Mouse (Mus musculus) lung, postnatal 0 days (tissue): ENCODE results near the gene Chd9. TPM values are rescaled to one million over a fixed set of nuclear protein-coding genes. Genes with fewer than 3 reads are reported as not detected.

Experiments
- ATAC-seq: fragments of 200-750 bp; cut with Nextera tagmentation; 2 replicates; pipeline ENCODE4 v1.8.0; 2017; ENCODE audit warnings: moderate library complexity
- DNase-seq: peaks from one replicate; pipeline ENCODE4 v3.0.0-alpha.2; 2016; ENCODE audit warnings: low spot score
- H3K27ac ChIP-seq: fragments of 300-500 bp; sonication (generic); 2 replicates; pipeline ENCODE4 v1.5.1; 2014; ENCODE audit warnings: antibody characterized with exemption, mild to moderate bottlenecking, low read length, mixed read lengths
- H3K27me3 ChIP-seq: fragments of 300-500 bp; sonication (generic); replicated peaks from 2 replicates; pipeline ENCODE4 v1.6.1; 2014; ENCODE audit warnings: low read length, mixed read lengths; ENCODE audit not compliant: insufficient read depth
- H3K36me3 ChIP-seq: fragments of 300-500 bp; sonication (generic); 2 replicates; pipeline ENCODE4 v1.6.1; 2014; ENCODE audit warnings: low read length, mixed read lengths; ENCODE audit not compliant: insufficient read depth
- H3K4me1 ChIP-seq: fragments of 300-500 bp; sonication (generic); 2 replicates; pipeline ENCODE4 v1.6.1; 2014; ENCODE audit warnings: antibody characterized with exemption, low read depth, low read length, mixed read lengths; ENCODE audit not compliant: insufficient read depth
- H3K4me2 ChIP-seq: fragments of 300-500 bp; sonication (generic); replicated peaks from 2 replicates; pipeline ENCODE4 v1.6.1; 2014; ENCODE audit warnings: low read depth, mild to moderate bottlenecking, low read length, moderate library complexity, mixed read lengths
- H3K4me3 ChIP-seq: fragments of 300-500 bp; sonication (generic); 2 replicates; pipeline ENCODE4 v1.5.1; 2014; ENCODE audit warnings: low read depth, low read length
- H3K9ac ChIP-seq: fragments of 300-500 bp; sonication (generic); replicated peaks from 2 replicates; pipeline ENCODE4 v1.6.1; 2014; ENCODE audit warnings: low read depth, mild to moderate bottlenecking
- H3K9me3 ChIP-seq: fragments of 300-500 bp; sonication (generic); 2 replicates; pipeline ENCODE4 v1.6.1; 2016; ENCODE audit warnings: low read length, mixed read lengths
- CTCF ChIP-seq: IDR thresholded peaks from 2 replicates; pipeline ENCODE4 v1.5.1; 2016; ENCODE audit warnings: antibody characterized with exemption, mild to moderate bottlenecking
- EP300 ChIP-seq: IDR thresholded peaks from 2 replicates; pipeline ENCODE4 v1.6.1; 2016; ENCODE audit warnings: antibody characterized with exemption, mild to moderate bottlenecking, control low read depth
- WGBS: fragments of 180-500 bp; shearing (Covaris S2); extraction: QIAGEN DNeasy Blood & Tissue Kit; methylation state at CpG from one replicate; pipeline ENCODE4 v1.1.7; 2014; 5-methylcytosine and 5-hydroxymethylcytosine counted together
- polyA plus RNA-seq: library from polyadenylated mRNA; unstranded; fragments of >200 nt; fragmentation: Nextera tagmentation; extraction: Ambion mirVana; gene quantifications from 2 replicates; pipeline ENCODE4 v1.2.1, GENCODE M21; 2015

Chd9 gene
- polyA plus RNA-seq, 1 experiment from 2014 or later = 122 TPM

DNA sequence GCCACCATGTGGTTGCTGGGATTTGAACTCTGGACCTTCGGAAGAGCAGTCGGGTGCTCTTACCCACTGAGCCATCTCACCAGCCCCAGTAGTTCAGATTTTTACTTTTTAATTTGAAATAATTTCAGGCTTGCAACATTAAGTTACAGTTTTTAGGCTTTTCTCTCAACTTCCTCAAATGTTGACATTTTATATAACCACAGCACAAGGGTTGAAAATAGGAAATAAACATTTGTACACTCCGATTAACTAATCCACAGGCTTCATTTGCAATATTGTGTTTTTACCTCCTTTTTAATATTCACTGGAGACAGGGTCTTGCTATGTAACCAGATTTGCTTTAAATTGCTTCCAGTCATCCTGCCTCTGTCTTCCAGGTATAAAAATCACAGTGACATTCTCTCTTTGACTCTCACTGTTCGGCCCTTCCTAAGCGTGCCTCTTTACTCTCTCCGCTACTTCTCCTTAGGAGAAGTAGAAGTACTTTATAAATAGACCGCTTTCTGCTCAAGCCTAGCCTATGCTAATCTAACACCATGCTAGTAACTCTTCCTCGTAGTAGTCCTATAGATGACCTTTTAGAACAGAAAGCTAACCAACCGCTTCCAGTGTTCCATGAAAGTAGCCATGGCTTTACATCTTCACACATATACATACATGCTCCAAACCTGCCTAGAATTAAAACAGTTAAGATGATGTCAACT, 137.5 kb downstream of the Chd9 start:
- no peak for ATAC-seq
- WGBS = 87% methylated on average over 9 of the region's 9 CpGs
- Histone ChIP-seq H3K4me3 (no peak overlapping the region), H3K36me3 (no peaks in the 10 kb centered on the region), H3K9ac (no peak overlapping the region), H3K9me3 (no peaks in the 10 kb centered on the region), H3K4me1 (no peaks in the 10 kb centered on the region), H3K27me3 (no peaks in the 10 kb centered on the region), H3K27ac (no peak overlapping the region), H3K4me2 (no peak overlapping the region)
- no peak for DNase-seq
- TF ChIP-seq EP300 = no peak
- TF ChIP-seq CTCF = no peak

DNA sequence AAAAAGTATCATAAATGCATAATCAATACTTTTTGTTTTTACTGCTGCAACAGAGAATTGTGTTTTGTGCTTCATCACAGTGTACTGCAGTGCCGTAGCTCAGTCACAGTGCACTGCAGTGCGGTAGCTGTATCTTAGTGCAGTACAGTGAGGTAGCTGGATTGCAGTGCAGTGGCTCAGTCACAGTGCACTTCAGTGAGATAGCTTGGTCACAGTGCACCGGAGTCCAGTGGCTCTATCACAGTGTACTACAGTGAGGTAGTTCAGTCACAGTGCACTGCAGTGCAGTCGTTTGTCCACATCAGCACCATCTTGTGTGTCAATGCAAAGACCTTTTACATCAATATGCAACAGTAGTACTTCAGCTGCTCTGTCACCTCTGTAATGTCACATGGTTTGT, 140.2 kb downstream of the Chd9 start:
- no peak for ATAC-seq
- no peak for TF ChIP-seq CTCF
- no peak for TF ChIP-seq EP300
- Histone ChIP-seq H3K27me3 (no peaks in the 10 kb centered on the region), H3K36me3 (no peaks in the 10 kb centered on the region), H3K9ac (no peak overlapping the region), H3K4me2 (no peak overlapping the region), H3K4me1 (no peaks in the 10 kb centered on the region), H3K27ac (no peak overlapping the region), H3K9me3 (no peaks in the 10 kb centered on the region), H3K4me3 (no peak overlapping the region)
- 95% methylated on average over 4 of the region's 4 CpGs for WGBS
- DNase-seq = no peak

GRCm38 (mm10) chr8:90976960-90977371, 148.8 kb downstream of the Chd9 start:
- 0 out of 2 replicates have a peak, but pooled peaks cover 5% of the 10 kb centered on the region for H3K36me3 ChIP-seq
- H3K9ac ChIP-seq = no peak overlapping the region
- no peaks in the 10 kb centered on the region for H3K9me3 ChIP-seq
- ATAC-seq (no peak), DNase-seq (peak; percentile 56)
- TF ChIP-seq CTCF (no peak), EP300 (no peak)
- no peak overlapping the region for H3K4me3 ChIP-seq
- 66% methylated on average over 8 of the region's 8 CpGs for WGBS
- no peak overlapping the region for H3K4me2 ChIP-seq
- H3K4me1 ChIP-seq = no peaks in the 10 kb centered on the region
- H3K27me3 ChIP-seq = no peaks in the 10 kb centered on the region
- no peak overlapping the region for H3K27ac ChIP-seq

- H3K36me3 ChIP-seq = peaks cover 9% of the 10 kb centered on the region; the same call in 1 of the 2 replicates
- 82% methylated on average over 3 of the region's 3 CpGs for WGBS
Observed at GRCm38 (mm10) chr8:90978720-90979119, 150.6 kb downstream of the Chd9 start.

GRCm38 (mm10) chr8:90979295-90979694, 151.1 kb downstream of the Chd9 start:
- H3K27me3 ChIP-seq = no peaks in the 10 kb centered on the region
- H3K36me3 ChIP-seq = peaks cover 14% of the 10 kb centered on the region; the same call in 1 of the 2 replicates
- H3K27ac ChIP-seq = no peak overlapping the region
- 92% methylated on average over 5 of the region's 5 CpGs for WGBS
- H3K4me2 ChIP-seq = no peak overlapping the region
- H3K4me1 ChIP-seq = no peaks in the 10 kb centered on the region
- no peak for DNase-seq
- H3K9me3 ChIP-seq = no peaks in the 10 kb centered on the region
- TF ChIP-seq CTCF (no peak), EP300 (no peak)
- no peak overlapping the region for H3K9ac ChIP-seq
- ATAC-seq = no peak
- H3K4me3 ChIP-seq = no peak overlapping the region

More at GRCm38 (mm10) chr8:90978720-90979119, 150.6 kb downstream of the Chd9 start:
- Histone ChIP-seq H3K9ac (no peak overlapping the region), H3K4me1 (no peaks in the 10 kb centered on the region), H3K9me3 (no peaks in the 10 kb centered on the region), H3K27ac (no peak overlapping the region), H3K4me3 (no peak overlapping the region), H3K27me3 (no peaks in the 10 kb centered on the region), H3K4me2 (no peak overlapping the region)
- no peak for DNase-seq
- no peak for ATAC-seq
- TF ChIP-seq EP300 (no peak), CTCF (no peak)

DNA sequence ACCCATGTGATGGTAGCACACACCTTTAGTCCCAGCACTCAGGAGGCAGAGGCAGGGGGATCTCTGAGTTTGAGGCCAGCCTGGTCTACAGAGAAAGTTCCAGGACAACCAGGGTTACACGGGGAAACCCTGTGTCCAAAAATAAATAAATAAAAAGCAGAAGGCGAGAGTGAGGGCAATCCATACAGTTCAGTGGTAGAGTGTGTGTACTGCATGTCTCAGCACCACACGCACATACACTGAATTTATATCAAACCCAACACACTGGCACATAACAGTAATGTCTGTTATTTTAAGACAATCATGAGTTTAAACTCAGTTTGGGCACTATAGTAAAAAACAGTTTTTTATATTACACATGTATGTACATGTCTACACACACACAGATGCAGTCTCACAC, 153.9 kb downstream of the Chd9 start:
- no peak for ATAC-seq
- WGBS = 75% methylated on average over 3 of the region's 3 CpGs
- Histone ChIP-seq H3K9ac (no peak overlapping the region), H3K36me3 (peaks cover 18% of the 10 kb centered on the region), H3K27ac (no peak overlapping the region), H3K27me3 (no peaks in the 10 kb centered on the region), H3K4me3 (no peak overlapping the region), H3K4me1 (no peaks in the 10 kb centered on the region), H3K4me2 (no peak overlapping the region), H3K9me3 (no peaks in the 10 kb centered on the region)
- DNase-seq = no peak
- TF ChIP-seq EP300 = no peak
